Mouse (Mus musculus): Measurements from ENCODE around the gene Snrnp70.
"Not testable (repeated sequence)": the region's sequence is repeated elsewhere in the genome, so short reads cannot be mapped to it uniquely, and the experiment has no call there.

The Snrnp70 gene

DNA sequence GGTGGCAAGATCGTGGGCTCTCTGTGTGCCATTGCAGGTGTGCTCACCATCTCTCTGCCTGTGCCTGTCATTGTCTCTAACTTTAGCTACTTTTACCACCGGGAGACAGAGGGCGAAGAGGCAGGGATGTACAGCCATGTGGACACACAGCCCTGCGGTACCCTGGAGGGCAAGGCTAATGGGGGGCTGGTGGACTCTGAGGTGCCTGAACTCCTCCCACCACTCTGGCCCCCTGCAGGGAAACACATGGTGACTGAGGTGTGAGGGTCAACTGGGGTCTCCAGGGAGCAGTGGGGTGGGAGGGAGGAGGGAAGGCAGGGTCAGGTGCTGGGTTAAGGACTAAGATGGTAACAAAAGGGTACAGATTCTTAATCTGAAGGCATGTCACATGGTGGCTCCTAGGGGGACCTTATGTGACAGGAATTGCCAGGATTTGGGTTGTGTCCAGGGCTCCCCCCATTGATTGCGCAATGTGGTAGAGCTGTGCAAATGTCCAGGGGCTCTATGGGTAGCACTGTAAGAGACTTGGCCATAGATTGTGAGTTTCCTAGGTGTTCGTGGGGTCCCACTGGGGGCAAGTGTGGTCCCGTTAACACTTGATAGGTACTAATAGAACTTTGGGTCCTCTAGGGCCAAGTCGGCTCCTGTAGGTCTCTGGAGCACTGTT, 14.1 kb upstream of the Snrnp70 start:
- no peak for DNase-seq

DNA sequence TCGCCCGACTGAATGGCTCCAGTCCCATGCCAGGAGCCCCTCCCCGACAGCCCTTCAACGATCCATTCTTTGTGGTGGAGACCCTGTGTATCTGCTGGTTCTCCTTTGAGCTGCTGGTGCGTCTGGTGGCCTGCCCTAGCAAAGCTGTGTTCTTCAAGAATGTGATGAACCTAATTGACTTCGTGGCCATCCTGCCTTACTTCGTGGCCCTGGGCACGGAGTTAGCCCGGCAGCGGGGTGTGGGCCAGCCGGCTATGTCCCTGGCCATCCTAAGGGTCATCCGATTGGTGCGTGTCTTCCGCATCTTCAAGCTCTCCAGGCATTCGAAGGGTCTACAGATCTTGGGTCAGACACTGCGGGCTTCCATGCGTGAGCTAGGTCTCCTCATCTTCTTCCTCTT, 13.4 kb upstream of the Snrnp70 start:
- DNase-seq, result no peak

DNA sequence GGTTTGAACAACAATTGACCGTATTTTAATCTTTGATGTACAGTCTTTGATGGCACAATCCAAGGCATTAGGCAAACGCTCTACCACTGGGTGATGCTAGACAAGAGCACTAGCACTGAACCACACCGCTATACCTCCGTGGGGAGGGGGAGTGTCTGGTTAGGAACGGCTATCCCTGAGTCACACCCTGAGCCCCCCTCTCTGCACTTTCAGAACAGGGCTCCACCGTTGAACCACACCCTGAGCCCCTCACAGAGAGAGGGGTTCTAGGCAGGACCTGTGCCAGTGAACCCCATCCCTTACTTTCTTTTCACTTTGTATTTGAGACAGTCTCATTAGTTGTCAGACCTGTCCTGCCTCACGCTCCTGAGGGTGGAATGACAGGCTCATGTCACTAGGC, 12.8 kb upstream of the Snrnp70 start:
- no peak for DNase-seq

- no peak for DNase-seq
Observed at GRCm38 (mm10) chr7:45407836-45408235, 12.3 kb upstream of the Snrnp70 start.

DNA sequence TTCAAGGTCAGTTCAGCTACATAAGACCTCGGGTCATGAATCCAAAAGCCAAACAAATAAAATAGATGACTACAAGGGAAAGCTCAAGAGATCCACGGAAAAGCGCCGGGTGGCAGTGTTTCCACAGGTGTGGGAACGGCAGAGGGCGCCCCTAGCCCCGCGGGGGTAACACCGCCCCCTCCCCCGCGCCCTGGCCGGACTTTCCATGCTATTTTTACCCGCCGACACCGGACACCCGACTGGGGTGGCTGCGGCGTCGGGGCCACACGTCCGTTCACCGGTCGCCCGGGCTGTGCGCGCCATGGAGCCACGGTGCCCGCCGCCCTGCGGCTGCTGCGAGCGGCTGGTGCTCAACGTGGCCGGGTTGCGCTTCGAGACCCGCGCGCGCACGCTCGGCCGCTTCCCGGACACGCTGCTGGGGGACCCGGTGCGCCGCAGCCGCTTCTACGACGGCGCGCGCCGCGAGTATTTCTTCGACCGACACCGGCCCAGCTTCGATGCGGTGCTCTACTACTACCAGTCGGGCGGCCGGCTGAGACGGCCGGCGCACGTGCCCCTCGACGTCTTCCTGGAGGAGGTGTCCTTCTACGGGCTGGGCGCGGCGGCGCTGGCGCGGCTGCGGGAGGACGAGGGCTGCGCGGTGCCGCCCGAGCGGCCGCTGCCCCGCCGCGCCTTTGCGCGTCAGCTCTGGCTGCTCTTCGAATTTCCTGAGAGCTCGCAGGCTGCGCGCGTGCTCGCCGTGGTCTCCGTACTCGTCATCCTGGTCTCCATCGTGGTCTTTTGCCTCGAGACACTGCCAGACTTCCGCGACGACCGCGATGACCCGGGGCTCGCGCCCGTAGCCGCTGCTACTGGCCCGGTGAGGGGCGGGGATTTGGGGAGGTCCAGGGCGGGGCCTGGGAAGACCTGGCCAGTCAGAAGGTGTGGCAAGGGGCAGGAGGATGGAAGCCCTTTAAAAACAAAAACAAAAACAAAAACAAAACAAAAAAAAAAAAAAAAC, 10.9 kb upstream of the Snrnp70 start:
- peak; percentile 57 for DNase-seq

GRCm38 (mm10) chr7:45405091-45406075, 9.8 kb upstream of the Snrnp70 start, which contains the start of gene Kcna7:
Gene Kcna7 (plus strand): TSS chr7:45405653.
- peak; percentile 87 for DNase-seq

GRCm38 (mm10) chr7:45403532-45404261, 8.2 kb upstream of the Snrnp70 start:
- DNase-seq, result peak; percentile 85

GRCm38 (mm10) chr7:45401521-45402085, 6.1 kb upstream of the Snrnp70 start:
- DNase-seq, result no peak

DNA sequence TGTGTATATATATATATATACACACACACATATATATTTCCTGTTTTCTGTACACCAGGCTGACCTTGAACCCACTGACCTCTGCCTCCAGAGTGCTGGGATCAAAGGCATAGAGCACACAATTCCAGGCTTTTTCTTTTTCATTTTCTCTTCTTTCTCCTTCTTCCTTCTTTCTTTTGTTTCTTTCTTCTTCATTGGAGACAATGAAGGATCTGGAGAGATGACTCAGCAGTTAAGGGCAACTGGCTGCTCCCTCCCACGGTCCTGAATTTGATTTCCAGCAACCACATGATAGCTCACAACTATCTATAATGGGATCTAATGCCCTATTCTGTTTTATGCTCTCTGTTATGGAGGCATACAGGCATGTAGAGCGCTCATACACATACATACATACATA, 1.2 kb upstream of the Snrnp70 start:
- DNase-seq, result no peak

- not testable (repeated sequence) for DNase-seq
Observed at GRCm38 (mm10) chr7:45396337-45396775, 814 bp upstream of the Snrnp70 start.

DNA sequence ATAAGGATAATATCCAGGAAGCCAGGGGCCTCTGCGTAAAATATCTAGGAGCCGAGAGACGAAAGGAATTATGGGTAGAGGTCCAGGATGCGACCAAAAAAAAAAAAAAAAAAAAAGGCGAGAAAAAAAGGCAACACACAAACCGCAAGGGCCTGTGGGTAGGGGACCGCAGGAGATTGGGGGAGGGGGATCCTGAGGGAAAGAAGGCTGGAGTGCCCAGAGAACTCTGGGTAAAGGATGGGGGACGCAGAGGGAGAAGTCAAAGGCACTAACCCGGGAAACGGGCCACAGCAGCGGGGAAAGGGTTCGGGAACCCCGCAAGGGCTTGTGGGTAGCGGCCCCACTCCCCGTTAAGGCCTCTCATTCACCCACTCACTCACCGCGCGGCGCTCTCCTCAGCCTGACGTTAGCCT, 407 bp downstream of the Snrnp70 start:
- no peak for DNase-seq

GRCm38 (mm10) chr7:45386077-45386476, 9.5 kb downstream of the Snrnp70 start:
- DNase-seq, result no peak

DNA sequence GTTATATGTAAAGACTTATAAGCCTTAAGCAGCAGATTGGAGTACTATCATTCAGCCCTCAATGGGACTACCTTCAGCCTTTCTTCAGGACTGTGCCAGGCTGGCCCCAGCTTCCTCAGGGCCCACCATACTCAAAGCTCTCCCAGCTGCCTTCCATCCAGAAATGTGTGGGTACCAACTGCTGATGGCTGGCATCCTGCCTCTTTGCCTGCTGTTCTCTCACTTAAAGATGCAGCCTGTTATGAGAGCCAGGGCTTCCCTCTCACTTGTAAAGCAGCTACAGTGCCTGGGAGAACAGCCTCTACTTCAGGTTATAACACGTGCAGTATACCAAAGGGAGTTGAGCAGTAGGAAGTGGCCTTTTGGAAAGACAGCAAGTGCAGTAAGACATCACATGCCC, 19.5 kb downstream of the Snrnp70 start:
- DNase-seq, result no peak

DNA sequence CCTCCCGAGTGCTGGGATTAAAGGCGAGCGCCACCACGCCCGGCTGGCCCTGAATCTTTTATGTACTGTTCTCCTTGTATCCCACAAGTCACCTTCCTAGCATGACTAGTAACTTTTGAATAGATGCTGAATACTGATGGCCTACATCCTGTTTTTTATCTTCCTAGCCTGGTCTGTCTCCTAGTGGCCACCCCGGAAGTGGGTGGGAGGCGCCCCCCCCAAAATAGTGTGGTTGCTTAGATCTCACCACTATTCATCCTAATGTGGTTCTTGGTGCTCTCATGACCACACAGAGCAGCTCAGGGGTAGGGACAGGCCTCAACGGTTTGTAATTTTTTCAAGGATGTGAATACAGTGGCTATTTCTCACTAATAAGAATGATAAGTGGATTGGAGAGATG, 20.9 kb downstream of the Snrnp70 start:
- no peak for DNase-seq

- no peak for DNase-seq
Observed at GRCm38 (mm10) chr7:45372371-45372770, 23.2 kb downstream of the Snrnp70 start.

DNA sequence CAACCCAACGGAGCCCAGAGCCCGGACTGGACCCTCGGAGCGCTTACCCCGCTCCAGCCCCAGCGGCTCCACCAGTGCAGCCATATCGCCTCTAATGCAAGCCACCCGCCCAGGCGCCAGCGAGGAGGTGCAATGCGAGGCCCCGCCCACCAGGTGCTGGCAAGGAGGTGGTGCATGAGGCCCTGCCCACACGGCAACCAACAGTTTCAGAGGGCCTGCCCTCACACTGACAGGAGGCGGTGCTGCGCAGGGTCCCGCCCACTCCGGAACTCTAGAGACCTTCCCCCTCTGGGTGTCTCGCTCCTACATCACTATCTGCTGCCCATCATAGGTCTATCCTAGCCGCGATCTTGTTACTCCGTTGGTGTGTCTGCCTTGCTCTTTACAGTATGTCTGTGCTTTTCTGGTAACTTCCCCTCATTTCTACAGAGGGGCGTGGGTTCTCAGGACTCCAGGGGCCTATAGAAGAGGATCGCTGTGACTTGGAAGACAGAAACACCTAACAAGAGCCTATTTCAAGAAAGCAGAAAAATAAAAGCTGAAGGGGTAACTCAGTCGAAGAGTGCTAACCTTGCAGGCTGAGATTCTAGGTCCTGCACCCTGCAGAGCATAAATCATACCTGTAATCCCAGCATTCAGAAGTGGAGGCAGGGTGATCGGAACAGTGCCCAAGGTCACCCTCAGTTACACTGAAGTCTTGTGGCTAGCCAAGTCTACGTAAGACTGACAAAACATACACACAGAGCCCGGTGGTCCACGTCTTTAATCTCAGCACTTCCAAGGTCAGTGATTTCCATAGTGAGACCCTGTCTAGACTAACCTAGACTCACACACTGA, 24.8 kb downstream of the Snrnp70 start, which contains the start of gene Lin7b:
Lin7b (minus strand) TSS at position 109 of the 837 bp plus-strand sequence.
- peak; percentile 94 for DNase-seq

DNA sequence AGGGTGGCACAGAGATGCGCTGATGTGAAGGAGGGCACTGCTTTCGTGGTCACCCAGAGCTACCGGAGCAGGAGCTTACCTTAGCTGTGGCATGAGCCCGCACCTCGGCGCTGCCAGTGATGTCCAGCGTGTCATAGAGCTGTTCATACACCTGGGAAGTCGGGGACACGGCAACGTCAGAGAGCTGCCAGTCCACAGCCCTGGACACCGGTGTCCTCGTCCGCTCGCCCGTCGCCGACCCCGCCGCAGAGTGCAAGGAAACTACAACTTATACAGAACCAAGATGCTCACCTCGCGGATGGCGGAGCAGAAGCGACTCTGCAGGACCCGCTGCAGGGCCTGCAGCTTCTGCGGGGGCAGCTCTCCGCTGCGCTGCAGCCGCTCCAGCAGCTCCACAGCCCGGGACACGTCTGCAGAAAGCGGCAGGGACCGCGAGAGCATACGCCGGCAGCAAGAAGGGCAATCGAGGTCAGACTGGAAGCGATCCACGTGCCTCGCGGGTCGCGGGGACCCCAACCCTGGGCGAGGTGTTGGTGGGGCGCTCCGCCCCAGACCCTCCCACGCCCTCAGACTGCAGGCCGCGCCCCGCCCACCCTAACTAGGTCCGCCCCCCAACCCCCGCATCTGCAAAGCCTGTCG, 25.6 kb downstream of the Snrnp70 start:
- no peak for DNase-seq

- no peak for DNase-seq
Observed at GRCm38 (mm10) chr7:45369022-45369745, 26.4 kb downstream of the Snrnp70 start.

GRCm38 (mm10) chr7:45368178-45368577, 27.4 kb downstream of the Snrnp70 start:
- DNase-seq, result no peak
